Mouse (Mus musculus): ENCODE data around the gene Efr3b. TPM values are rescaled to one million over a fixed set of nuclear protein-coding genes. Genes with fewer than 3 reads are reported as not detected.
"Not testable (repeated sequence)": the region's sequence is repeated elsewhere in the genome, so short reads cannot be mapped to it uniquely, and the experiment has no call there.

The Efr3b gene
- total RNA-seq, 2 experiments from 2014 or later: 95.3 to 97.8 TPM

GRCm38 (mm10) chr12:3981350-3982131 is 57.2 kb downstream of the Efr3b start:
- peak; percentile 67 to 78 for DNase-seq (ENCODE audit: low spot score in 2 of 2)

DNA sequence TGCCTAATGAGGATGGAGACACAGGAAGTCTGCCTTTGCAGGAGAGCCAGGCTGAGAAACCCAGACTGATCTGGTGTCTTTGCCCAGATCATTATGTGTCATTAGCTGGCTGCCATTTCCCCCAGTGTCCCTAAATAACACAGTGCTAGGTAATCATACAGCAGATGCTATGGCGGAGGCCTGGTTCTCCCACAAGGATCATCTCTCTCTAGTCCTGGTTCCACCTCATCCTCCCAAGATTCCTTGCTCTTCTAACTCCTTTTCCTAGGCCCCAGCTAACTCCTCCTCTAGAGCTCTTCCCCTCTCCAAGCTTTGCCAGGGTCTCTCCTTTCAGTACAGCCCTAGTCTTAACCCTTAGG is 57.7 kb downstream of the Efr3b start:
- DNase-seq (ENCODE audit: low spot score in 2 of 2): no peak

- not testable (repeated sequence) for DNase-seq (ENCODE audit: low spot score in 2 of 2)
These were observed 65.5 kb downstream of the Efr3b start for GRCm38 (mm10) chr12:3973169-3973568.

- no peak for DNase-seq (ENCODE audit: low spot score in 2 of 2)
These were observed 70.3 kb downstream of the Efr3b start for GRCm38 (mm10) chr12:3968380-3968779.

- DNase-seq (ENCODE audit: low spot score in 2 of 2): no peak
These were observed 71.5 kb downstream of the Efr3b start for GRCm38 (mm10) chr12:3967196-3967595.

DNA sequence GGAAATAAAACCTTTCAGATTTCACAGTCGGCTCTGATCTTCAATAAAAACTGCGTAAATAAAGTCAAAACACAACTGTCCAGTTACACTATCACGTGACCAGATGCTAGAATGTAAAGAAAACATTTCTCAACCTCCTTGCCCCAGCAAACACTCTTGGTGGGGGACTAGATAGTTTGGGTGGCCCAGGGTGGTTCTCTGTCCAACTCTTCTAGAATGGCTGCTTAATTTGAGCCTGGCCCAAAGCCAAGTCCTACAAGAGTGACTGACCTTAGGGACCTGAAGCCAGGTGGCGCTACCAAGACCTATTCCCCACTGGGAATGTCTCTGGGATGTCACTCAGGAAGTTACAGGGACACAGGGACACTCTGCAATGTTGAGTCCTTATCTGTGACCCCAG is 78.2 kb downstream of the Efr3b start:
- no peak for DNase-seq (ENCODE audit: low spot score in 2 of 2)

DNA sequence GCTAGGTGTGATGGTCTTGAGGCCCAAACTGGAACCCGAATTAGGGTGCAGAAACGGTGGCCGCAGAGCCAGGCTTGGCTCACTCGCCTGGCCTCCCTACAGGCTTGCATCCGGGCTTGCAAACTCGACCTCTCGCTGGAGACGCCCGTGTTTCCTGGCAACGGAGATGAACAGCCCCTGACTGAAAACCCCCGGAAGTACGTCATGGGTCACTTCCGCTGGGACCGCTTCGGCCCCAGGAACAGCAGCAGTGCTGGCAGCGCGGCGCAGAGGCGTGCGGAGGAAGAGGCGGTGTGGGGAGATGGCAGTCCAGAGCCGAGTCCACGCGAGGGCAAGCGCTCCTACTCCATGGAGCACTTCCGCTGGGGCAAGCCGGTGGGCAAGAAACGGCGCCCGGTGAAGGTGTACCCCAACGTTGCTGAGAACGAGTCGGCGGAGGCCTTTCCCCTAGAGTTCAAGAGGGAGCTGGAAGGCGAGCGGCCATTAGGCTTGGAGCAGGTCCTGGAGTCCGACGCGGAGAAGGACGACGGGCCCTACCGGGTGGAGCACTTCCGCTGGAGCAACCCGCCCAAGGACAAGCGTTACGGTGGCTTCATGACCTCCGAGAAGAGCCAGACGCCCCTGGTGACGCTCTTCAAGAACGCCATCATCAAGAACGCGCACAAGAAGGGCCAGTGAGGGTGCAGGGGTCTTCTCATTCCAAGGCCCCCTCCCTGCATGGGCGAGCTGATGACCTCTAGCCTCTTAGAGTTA is 78.7 kb downstream of the Efr3b start:
- DNase-seq (ENCODE audit: low spot score in 2 of 2): peak; percentile 80 to 86

GRCm38 (mm10) chr12:3956351-3956750 is 82.4 kb downstream of the Efr3b start:
- no peak for DNase-seq (ENCODE audit: low spot score in 2 of 2)

- DNase-seq (ENCODE audit: low spot score in 2 of 2): no peak
These were observed 83.3 kb downstream of the Efr3b start for GRCm38 (mm10) chr12:3955371-3955770.

DNA sequence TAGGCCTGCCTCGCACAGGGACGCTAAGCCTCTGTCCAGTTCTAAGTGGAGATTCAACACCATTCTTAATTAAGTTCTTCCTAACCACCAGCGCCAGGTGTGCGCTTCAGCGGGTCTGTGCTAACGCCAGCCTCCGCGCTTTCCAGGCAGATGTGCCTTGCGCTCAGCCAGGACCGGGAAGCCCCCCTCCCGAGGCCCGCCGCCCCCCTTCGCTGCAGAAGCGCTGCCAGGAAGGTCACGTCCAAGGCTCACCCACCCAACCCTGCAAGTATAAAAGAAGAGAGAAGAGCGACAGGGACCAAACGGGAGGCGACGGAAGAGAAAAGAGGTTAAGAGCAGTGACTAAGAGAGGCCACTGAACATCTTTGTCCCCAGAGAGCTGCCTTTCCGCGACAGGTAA is 84.1 kb downstream of the Efr3b start, which contains the start of gene Pomc:
Pomc (plus strand) TSS at position 301 of the 400 bp plus-strand sequence.
- no peak for DNase-seq (ENCODE audit: low spot score in 2 of 2)

GRCm38 (mm10) chr12:3947503-3947902 is 91.2 kb downstream of the Efr3b start:
- no peak for DNase-seq (ENCODE audit: low spot score in 2 of 2)

GRCm38 (mm10) chr12:3944454-3945073 is 94.2 kb downstream of the Efr3b start:
- DNase-seq (ENCODE audit: low spot score in 2 of 2): no peak

DNA sequence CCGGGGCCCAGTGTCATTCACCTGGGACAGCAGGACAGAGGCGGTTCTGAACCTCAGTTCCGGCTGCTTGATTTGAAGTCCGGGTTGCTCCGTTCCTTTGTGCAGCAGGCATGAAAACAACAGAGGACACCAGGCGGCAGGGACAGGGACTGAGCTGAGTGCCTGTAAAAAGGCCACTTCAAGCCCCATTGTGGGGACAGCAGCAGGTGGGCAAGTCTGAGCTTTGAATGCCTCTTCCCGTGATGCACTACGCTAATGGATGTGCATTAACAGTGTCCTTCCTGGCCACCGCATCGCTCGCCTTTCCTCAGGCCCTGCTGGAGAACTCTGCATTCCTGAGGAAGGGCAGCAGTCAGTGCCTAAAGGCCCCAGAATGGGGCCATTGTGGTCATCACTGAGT is 96.7 kb downstream of the Efr3b start:
- no peak for DNase-seq (ENCODE audit: low spot score in 2 of 2)

DNA sequence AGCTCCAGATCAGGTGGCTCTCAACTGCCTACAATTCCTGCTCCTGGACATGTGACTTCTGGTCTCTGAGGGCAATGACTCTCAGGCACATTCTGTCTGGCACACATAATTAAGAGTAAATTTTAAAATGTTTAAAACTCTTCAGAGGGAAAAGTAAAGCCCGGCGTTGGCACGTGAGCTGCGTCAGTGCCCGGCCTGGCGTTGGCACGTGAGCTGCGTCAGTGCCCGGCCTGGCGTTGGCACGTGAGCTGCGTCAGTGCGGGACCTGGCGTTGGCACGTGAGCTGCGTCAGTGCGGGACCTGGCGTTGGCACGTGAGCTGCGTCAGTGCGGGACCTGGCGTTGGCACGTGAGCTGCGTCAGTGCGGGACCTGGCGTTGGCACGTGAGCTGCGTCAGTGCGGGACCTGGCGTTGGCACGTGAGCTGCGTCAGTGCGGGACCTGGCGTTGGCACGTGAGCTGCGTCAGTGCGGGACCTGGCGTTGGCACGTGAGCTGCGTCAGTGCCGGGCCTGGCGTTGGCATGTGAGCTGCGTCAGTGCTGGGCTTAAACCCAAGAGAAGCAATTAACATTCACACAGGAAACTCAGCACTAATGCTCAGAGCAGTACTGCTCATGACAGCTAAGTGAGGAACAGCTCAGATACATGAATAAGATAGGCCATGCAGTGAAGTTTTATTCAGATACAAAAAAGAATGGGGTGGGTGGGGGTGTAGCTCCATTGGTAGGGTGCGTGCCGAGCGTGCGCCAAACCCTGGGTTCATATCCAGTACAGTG is 108.4 kb downstream of the Efr3b start:
- peak; percentile 70 to 74 for DNase-seq (ENCODE audit: low spot score in 2 of 2)

DNA sequence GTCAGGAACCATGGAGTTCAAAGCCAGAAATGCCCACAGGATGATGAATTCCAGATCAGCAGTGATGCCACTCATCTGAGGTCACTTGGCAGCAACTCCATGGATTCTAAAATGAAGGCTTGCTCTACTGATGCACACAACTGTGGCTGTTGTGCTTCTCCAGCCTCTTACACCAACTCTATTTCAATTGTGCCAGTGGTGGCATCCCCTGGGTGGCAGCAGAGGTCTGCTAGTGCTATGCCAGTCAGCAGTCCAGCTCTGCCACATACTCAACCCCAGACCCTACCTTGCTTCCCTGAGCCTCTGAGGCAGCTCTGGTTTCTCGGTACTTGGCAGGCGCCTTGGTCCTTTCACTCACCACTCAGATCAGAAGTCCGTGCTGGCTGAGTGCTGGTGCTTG is 109.9 kb downstream of the Efr3b start:
- peak; percentile 39 to 57 for DNase-seq (ENCODE audit: low spot score in 2 of 2)

- DNase-seq (ENCODE audit: low spot score in 2 of 2): peak; percentile 68 to 74
These were observed 112.6 kb downstream of the Efr3b start for GRCm38 (mm10) chr12:3926127-3926526.

- no peak for DNase-seq (ENCODE audit: low spot score in 2 of 2)
These were observed 119.3 kb downstream of the Efr3b start for GRCm38 (mm10) chr12:3919423-3919822.

DNA sequence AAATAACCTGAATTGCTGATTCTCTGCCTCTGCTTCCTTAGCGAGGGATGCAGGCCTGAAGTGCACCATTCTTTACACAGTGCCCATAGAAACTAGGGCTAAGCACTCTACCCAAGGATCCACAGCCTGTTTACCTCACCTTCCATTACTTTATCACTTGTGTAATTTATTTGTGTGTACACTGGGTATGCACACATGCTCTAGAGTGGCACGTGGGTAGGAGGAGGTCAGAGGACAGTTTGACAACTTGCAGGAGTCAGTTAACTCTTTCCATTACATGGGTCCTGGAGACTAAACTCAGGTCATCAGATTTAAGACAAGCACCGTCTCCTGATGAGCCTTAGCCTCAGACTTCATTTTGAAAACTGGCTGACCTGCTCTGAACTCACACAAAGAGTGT is 120.1 kb downstream of the Efr3b start:
- DNase-seq (ENCODE audit: low spot score in 2 of 2): no peak

DNA sequence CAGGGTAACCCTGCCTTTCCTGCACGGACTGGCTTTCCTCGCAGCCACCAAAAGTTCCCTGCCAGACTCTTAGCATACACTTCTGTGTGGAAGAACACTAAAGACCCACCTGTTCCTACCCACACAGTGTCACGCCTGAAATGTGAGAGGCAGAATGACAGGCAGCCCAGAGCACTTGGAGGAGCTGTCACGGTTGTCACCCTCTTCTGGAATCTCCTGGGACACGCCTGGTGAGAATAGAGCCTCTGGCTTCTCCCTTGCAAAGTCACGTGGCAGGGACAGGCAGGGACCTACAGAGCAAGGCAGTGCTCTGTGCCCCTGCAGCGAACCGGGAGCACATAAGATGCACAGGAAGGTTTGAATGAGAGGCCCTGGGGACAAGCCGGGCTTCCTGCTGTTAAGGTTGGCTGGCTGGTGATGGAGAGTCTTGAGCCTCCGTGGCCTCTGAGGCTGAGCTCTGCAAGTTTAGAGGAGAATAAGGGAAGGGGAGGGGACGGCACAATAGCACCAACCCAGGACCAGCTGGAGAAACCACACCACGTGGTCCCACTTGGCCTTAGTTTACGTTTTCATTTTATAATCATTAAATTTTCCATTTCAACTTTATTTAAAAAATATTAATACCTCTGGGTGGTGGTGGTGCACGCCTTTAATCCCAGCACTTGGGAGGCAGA is 120.9 kb downstream of the Efr3b start:
- DNase-seq (ENCODE audit: low spot score in 2 of 2): no peak

DNA sequence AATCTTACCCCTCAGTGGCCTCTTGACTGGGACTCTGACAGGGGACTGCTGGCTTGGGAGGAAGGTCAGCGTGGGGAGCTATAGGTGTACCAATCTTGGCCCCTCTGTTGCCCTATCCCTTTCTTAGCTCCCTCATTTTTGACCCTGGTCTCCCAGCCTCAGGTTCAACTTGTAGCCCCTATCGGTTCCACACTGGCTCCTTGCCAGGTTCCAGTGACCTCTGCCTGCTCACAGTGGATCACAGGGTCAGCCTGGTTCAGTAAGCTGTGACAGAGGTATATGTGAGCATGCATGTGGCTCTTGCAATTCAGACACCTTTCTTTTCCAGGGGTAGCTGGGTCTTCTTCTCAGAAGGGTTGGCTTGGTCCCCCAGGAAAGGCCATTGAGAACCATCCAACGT is 122.9 kb downstream of the Efr3b start:
- no peak for DNase-seq (ENCODE audit: low spot score in 2 of 2)

All from layer of hippocampus, postnatal 10 days (tissue).